Mouse (Mus musculus) hindlimb bud, embryonic 11.5 days (tissue): Measurements from ENCODE around the gene Popdc2.
"Not testable (repeated sequence)": the region's sequence is repeated elsewhere in the genome, so short reads cannot be mapped to it uniquely, and the experiment has no call there.

ENCODE experiments used
- DNase-seq: peaks from one replicate; pipeline ENCODE4 v3.0.0-alpha.2; 2012; ENCODE audit warnings: low read depth, low spot score; ENCODE audit errors: extremely low spot score

Popdc2 gene

DNA sequence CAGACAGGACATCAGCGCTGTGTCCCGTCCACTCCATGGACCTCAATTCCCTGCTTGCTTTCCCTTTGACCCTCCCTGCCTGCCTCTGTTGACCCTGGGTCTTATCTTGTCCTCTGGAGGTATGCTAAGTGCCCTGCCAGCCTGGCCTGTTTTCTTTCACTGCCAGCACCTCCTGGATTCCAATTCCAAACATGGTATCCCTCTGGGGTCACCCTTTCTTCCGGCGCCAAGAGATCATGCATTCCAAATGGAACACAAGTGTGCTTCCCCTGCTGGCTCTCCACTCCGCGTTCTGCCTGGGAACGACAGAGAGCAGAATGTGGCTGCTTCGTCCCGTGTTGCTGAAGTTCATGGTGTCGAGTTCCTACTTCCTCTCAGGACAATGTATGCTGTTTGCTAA lies at the start of gene Popdc2:
Gene Popdc2 (plus strand): TSS at position 277 of the 400 bp plus-strand sequence.
- DNase-seq: no peak

DNA sequence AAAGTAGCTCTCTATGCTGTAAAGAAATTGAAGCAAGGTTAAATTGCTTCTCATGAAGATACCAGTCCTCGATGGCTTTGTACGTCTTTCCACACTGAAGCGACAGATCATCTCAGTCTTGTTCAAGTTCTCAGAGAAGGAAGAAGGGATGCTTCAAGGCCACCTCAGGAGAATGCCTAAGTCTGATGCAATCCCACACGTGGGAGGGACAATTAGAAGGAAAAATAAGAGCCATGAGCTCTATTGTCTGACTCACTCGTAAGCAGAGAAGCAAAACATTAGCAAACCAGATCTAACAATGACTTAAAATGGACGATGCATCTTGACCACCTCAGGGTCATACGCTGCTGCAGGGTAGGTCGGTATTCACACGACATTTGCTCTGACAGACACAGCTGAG lies 43.5 kb upstream of the Popdc2 start:
- DNase-seq: no peak

DNA sequence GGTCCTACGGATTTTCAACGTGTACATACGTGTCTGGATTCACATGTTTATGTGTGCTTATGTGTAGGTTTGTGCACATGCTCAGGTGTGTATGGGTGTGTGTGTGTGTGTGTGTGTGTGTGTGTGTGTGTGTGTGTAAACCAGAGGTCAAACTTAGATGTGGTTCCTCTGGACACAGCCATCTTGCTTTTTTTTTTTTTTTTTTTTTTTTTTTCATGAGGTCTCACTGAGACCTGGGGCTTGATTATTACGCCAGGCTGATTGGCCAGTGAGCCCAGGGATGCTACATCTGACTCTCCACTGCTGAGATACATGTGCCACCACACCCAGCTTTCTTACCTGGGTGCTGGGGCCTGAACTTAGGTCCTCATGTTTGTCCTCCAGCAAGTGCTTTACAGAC lies 42.9 kb upstream of the Popdc2 start:
- DNase-seq: no peak

DNA sequence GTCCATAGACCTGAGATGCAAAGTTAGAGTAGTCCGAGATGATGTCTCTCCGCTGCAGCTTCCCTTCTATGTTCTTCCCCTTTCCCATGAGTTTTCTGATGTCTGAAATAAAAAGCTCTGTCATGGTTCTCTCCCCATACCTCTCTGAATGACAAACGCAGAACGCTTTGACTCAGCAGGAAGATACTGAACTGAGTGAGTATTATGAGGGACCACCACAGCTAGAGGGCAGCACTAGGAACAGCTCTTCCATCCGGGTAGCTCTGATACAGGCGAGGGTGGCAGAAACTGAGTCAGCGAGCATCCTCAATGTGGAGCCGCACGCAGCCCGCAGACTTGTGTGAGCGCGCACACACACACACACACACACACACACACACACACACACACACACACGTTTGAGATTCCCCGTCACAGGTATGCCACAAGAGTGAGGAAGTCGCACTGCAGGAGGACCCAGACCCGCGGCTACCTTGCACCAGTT lies 40.5 kb upstream of the Popdc2 start:
- DNase-seq: no peak

DNA sequence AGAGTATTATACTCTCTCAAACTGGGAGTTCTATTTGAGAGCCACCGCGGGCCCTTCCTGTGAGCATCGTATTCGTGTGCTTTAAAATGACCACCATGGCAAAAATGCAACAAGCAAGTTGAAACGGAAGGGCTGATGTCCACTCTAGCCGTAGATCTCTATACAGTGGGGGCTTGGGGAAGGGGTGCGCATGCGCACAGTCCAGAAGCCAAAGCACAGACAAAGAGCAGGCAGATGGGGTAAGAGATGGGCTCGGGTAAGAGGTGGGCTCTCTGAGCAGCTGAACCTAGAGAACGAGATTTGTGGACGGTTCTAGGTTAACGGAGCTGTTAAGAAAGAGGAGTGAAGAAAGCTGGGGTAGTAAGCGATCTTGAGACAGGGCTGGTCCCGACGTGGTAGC lies 37.7 kb upstream of the Popdc2 start:
- no peak for DNase-seq

DNA sequence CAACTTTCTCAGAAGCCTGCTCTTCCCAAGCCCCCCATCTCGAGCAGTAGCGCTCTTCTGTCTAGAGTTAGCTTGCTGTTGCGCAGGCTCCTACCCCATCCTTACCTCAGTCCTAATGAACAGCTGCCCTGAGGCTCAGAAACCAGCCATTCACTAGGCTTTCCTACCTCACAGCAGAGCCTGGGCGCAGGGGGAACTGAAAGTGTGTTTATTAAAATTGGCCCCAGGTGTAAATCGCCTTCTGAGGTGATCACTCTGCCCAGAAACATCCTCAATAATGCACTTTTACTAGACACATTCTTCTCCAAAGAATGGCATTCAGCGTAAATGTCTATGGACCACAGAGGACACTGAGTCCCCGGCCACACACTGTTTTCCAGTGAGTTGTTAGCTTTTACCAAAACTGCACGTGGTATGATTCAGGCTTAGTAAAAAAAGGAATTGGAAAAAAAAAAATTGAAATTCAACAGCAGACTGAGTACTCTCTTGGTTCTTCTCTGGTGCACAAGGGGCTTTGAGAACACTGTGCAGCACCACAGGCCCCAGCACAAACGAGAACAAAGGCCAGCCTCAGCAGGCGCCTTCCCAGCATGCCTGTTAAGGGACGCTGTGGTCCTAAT lies 35.1 kb upstream of the Popdc2 start:
- no peak for DNase-seq

DNA sequence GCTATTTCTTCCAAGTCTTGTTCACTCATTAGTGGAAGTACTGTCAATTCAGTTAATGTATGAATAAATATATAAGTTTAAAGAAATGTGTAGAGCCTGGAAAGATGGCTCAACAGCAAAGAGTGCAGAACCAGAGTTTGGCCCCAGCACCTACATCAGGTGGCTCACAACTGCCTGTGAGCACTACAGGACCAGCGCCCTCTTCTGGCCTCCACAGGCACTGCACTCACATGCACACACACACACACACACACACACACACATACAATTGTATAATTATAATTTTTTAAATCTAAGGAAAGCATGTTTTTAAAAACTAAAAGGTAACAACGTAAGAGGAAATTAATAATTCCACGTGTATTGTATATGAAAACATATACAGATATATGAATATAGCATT lies 32.7 kb upstream of the Popdc2 start:
- DNase-seq: no peak

DNA sequence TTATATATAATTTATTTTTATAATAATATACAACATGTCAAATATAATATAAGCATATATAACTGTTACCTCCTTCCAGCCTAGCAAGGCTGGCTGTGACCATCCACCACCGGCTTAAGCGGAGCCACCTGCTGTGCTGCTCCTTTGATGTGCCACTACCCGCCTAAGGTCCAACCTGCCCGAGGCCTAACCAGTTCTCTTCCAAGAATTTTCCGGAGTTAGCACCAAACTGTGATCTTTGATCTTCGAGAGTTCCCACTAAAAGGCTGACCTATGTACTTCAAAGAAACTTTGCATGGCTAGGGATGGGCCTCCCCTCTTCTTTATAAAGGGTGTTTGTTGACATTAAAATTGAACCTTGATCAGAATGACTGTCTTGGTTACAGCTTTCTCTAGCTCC lies 27.6 kb upstream of the Popdc2 start:
- no peak for DNase-seq

DNA sequence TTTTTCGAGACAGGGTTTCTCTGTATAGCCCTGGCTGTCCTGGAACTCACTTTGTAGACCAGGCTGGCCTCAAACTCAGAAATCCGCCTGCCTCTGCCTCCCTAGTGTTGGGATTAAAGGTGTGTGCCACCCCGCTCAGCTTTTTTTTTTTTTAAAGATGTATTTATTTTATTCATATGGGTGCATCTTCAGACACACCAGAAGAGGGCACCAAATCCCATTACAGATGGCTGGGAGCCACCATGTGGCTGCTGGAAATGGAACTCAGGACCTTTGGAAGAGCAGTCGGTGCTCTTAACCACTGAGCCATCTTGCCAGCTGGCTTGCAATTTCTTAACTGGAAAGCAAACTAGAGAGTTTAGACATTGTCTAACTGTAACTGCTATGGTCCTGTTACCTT lies 23.9 kb upstream of the Popdc2 start:
- DNase-seq: not testable (repeated sequence)

DNA sequence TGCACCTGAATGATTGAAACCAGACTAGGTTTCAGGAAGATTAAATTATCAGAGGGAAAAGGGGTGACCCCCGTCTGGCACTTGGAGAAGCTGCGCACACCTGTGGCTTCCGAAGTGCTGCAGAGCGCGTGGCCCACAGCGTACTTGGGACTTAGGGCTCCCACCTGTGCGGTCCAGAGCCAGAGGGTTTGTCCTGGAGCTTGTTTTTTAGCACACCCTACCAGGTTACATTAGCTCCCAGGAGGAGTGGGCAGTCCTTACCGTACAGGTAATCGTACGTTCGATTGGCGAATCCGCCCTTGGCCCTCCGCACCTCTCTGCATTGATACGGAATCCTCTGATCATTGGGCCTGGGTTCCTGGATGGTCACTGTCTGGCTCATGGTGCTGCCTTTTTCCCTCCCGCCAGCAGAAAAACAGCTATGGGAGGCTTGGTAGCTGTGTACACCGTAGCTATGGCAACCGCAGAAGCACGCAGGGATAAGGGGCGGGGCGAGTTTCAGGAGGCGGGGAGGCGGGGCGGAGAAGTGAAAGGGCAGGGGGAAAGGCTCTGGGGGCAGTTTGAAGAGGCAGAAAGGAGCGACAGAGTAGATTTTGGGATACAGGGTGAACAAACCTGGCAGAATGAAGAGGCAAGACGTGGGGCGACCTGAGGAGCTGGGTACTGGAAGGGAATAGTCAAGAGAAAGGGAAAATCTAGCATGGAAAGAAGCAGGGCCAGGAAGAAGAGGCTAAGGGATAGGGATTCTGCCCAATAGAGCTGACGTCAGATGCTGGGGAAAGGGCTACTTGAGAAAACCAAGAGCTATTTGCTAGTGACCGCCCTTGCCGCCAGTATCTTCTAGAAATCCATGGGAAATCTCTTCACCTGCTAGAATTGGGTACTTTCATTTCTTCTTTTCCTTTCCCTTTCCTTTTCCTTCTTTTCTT lies 20.3 kb upstream of the Popdc2 start, which contains the start of gene Maats1:
Gene Maats1 (minus strand): TSS at position 748 of the 929 bp plus-strand sequence.
- peak; percentile 39 for DNase-seq

DNA sequence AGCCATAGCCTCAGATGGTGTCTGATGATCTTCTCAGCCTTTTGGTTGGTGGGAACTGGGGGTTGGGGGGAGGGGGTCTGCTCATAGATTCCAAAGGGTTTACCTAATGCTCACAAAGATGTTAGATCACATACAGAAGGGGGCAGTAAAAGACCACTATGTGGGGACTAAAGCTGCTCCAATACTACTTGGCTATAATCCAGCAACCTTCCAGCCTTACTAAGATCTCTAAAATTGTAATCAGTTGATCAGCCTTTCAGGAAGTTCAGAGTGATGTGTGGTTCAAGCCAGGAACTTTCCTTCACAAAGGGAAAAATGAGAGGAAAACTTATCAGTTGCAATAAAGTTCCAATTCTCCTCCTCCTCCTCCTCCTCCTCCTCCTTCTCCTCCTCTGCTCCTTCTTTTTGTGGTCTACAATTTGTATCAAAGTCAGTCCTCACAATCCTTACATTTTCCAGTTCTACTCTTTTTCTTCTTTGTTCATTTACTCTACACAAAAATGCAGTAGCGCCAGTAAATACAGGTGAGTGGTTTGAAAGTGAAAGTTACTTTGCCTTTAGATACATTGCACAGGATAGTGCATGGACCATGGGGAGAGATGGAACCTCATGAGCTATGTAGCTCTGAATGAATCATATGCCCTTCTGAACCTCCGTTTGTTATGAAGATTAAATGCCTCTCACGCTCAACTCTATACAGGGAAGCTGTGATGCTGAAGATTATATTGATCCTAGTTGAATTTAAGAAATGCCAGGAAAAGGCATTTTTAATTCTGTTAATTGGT lies 16.9 kb upstream of the Popdc2 start:
- no peak for DNase-seq

DNA sequence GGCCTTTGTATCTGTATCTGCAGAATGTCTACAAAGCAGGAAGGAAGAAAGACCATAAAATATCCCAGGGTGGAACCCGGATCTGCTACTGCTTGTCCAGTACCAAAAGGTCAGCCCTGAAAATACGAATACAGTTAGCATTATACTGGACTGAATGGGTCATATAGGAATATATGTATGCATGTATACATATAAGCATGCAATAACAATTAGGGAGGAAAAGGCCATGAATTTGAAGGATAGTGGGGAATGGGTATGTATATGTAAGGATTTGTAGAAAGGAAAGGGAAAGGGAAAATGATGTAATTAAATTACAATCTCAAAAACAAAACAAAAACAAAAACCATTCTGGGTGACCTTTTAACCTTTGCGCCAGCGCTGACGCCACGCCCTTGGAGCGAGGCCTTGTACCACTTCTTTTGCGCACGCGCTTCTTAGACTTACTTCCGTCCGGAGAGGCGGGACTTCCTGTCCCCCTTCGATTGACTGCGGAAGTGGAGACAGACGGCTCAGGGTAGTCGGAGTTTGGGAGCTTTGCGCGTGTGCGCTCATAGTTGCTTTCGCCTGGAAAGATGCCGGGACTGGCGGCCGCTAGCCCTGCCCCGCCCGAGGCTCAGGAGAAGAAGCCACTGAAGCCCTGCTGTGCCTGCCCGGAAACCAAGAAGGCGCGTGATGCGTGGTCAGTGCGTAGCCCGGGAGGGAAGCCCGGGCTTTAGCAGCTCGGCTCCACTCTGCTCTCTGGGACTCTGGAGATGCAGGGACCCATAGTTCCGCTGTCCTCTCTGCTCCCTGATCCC lies 15.3 kb upstream of the Popdc2 start, which contains the start of the genes Cox17 and Gm21987:
Gene Cox17 (plus strand): TSS at position 463 of the 797 bp plus-strand sequence.
Gene Gm21987 (plus strand): TSS at position 512 of the 797 bp plus-strand sequence.
- peak; percentile 81 for DNase-seq

DNA sequence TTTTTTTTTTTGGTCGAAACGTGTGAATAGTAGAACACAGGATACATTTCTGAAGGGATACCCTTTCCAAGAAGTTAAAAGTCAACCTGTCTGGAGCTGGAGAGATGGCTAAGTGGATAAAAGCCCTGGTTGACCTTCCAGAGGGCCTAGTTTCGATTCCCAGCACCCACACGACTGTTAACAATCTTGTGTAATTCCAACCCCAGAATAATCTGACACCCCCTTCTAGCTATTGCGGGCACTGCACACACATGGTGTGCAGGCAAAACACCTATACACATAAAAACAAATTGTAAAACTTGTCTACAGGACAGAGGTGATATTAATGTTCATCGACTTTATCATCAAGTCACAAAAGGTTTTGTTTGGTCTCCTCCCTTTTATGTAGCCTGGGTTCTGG lies 14.4 kb upstream of the Popdc2 start:
- DNase-seq: no peak

DNA sequence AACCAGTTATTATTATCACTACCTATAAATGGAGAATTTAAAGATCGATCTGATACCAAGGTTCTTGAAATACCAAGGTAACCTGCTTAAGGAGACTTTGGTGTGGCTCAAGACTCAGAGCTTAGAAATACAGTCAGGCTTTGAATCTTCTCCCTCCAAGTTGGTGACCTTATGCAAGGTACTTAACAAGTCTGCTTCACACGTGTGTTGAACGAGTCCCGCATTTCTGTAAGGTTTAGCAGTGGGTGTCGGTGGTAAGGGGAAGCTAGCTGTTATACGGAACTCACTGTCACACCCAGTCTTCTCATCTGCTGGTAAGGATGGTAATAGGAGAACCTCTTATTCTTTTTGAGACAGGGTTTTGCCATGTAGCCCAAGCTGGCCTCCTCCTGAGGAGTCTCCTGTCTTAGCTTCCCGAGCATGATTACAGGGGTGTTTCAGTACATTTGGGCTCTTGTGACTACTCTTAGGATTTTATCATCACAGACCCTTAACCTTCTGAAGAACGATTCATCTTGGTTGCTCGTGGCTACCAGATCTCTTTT lies 13.7 kb upstream of the Popdc2 start:
- no peak for DNase-seq

DNA sequence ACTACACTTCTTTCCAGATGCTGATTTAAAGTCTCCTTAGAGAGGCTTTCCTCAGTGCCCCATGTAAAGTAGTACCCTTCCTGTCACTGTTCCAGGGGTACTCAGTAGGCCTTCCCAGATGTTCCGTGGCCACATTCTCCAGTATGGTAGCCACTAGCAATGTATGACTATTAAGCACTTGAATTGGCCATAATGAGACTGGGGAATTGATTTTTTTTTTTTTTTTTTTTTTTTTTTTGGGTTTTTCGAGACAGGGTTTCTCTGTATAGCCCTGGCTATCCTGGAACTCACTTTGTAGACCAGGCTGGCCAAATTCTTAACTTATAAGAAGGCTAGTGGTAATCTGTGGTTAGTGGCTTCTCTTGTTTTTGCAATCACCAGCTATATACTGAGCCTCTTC lies 12.1 kb upstream of the Popdc2 start:
- no peak for DNase-seq

DNA sequence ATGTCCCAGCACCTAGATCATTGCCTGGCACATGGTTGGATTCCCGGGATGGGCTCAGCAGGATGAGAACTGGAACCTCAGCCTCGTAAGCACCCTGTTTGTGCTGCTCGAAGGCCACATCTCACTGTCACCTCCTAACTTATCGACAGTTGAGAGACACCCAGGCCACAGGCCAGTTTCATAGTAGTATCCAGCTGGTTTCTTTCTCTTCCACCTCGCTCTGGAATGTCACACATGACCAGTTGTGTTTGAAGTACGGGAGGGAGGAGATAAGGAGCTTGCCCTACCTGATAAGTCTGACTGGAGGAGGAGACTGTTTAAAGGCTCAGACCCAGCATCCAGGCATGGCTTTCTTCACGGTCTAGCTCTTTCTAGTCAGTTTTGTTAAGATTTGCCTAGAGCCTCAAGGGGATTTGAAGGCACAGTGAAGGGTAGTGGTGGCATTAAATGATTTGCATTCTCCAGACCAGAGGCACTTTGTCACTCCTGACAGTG lies 11.6 kb upstream of the Popdc2 start:
- DNase-seq: no peak

DNA sequence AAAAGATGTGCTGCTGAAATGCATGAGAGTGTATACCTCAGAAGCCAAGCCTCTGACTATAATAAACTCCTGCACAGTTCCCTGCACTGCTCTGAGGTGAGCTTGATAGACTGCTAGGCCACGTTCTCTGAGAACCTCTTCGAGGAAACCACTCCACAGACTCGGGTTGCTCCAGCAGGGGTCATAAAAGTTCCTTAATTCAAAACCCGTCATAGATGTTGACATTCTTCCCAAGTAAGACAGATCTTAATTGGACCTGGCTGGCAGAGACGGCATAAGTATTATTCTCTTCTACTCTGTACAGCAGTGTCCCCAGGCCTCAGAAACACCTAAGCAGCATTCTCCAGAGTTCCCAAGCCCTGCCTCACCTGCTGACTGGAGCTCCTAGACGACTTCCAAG lies 11.1 kb upstream of the Popdc2 start:
- no peak for DNase-seq

DNA sequence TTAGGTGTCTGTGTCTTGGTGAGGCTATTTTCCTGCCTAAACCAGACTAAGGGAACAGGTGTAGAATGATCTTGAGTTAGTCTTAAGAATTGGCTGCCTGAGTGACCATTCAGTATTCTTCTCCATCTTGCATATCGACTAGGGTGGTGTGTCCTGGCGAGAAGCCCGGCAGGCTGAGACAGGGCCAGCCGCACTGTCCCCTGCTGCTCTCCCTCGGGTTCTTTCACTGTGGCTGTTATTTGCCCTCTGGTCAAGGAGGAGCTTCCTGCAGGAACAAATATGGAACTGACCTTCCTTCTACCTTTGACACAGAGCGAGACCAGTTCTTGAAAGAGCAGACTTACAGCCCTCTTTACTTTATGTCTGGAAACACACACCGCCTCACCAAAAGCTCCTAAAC lies 10.0 kb upstream of the Popdc2 start:
- no peak for DNase-seq

DNA sequence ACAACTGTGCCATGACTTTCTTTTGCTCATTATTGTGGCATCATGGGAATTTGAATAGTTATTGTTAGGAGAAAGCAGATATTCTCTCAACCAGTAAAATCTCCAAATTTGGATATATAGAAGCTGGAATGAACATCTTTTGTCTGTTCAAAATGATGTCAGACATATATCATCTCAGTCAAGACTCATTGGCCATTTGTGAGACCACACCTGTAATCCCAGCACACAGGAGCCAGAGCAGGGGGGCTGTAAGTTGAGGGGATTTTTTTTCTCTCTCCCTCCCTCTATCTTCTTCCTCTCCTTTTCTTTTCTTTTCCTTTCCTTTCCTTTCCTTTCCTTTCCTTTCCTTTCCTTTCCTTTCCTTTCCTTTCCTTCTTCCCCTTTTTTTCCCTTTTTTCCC lies 9.2 kb upstream of the Popdc2 start:
- DNase-seq: no peak

DNA sequence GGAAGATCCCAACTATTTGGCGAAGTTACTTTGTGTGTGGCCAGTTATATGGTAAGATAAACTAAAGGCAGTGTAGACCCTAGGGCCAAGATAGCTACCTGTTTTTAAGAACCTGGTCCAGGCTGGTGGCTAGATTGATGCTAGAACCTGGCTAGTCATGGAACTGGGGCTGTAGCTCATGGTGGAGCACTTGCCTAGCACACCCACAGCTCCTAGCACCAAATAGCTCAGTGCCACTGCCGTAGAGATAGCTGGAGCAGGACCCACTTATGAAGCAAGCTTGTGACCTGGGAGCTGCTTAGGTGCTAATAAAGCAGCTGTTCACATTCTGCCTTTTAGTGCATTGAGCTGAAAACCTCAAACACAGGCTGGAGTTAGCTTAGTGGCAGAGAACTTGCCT lies 8.4 kb upstream of the Popdc2 start:
- no peak for DNase-seq
